Mouse (Mus musculus): Measurements from ENCODE around the gene Filip1l. TPM values are rescaled to one million over a fixed set of nuclear protein-coding genes. Genes with fewer than 3 reads are reported as not detected.

The Filip1l gene
- 1 to 10 TPM; 4.2 to 5.0 (median 4.7) TPM for total RNA-seq (2022)

DNA sequence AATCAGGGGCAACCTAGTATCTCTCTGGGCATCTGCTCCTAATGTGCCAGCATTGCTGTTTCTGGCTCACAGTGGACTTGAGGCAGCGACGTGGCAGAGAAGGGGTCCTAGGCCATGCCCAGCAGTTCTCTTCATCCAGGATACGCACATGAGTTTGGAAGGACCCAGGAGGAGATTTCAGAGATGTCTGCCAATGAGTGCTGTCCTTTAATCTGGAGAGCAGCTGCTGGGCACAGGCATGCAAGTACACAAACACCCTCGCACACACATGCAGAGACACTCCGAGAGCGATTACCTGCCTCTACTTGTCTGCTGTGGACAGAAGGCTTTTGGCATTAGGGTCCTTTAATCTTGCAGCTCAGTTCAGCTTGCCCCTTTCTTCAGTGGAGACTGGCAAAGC, at the start of gene Filip1l:
Gene Filip1l, plus strand, starts transcription at position 343 of the 400 bp plus-strand sequence.
- DNase-seq (ENCODE audit: low spot score in 2 of 2) = no peak

DNA sequence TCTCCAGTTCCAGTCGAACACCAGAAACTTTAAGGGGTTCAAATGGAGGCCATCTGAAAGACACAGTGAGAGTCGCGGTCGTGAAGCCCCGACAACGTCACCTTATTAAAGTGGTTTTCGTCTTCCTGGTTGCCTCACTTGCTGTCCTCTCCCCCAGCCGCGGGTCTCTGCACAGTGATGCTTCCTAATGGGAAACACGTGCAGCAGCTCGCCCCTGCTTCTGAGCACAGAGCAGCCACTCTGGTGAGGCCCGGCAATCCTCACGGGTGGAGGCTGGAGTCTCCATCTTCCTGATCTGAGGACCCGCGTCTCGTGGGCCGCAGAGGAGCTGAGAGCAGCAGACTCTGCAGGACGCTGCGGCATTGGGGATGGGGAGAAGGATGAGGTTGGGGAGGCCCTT, 49.2 kb upstream of the Filip1l start:
- no peak for DNase-seq (ENCODE audit: low spot score in 2 of 2)

GRCm38 (mm10) chr16:57305463-57305862, 47.4 kb upstream of the Filip1l start:
- DNase-seq (ENCODE audit: low spot score in 2 of 2) = no peak

- no peak for DNase-seq (ENCODE audit: low spot score in 2 of 2)
These were observed 40.8 kb upstream of the Filip1l start for GRCm38 (mm10) chr16:57312130-57312529.

GRCm38 (mm10) chr16:57313487-57313886, 39.4 kb upstream of the Filip1l start:
- no peak for DNase-seq (ENCODE audit: low spot score in 2 of 2)

GRCm38 (mm10) chr16:57314236-57314635, 38.7 kb upstream of the Filip1l start:
- no peak for DNase-seq (ENCODE audit: low spot score in 2 of 2)

GRCm38 (mm10) chr16:57315026-57315425, 37.9 kb upstream of the Filip1l start:
- no peak for DNase-seq (ENCODE audit: low spot score in 2 of 2)

DNA sequence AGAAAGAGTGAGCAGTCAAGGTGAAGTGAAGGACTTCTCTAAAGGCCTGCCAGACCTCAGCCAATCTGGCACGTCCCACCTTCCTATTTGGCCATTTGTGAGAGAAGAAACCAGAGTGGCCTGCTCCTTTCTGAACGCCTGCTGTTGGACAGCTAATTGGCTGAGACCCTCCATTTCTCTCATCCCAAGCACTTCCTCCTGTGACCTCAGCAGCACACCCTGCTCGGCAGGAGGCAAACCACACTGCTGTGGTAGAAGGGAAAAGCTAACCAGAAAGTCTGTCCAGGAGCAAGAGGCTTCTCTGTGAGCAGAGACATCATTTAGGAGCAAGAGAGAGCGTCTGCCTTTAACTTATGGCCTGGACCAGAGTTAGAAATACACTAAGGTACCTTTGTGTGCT, 35.8 kb upstream of the Filip1l start:
- no peak for DNase-seq (ENCODE audit: low spot score in 2 of 2)

DNA sequence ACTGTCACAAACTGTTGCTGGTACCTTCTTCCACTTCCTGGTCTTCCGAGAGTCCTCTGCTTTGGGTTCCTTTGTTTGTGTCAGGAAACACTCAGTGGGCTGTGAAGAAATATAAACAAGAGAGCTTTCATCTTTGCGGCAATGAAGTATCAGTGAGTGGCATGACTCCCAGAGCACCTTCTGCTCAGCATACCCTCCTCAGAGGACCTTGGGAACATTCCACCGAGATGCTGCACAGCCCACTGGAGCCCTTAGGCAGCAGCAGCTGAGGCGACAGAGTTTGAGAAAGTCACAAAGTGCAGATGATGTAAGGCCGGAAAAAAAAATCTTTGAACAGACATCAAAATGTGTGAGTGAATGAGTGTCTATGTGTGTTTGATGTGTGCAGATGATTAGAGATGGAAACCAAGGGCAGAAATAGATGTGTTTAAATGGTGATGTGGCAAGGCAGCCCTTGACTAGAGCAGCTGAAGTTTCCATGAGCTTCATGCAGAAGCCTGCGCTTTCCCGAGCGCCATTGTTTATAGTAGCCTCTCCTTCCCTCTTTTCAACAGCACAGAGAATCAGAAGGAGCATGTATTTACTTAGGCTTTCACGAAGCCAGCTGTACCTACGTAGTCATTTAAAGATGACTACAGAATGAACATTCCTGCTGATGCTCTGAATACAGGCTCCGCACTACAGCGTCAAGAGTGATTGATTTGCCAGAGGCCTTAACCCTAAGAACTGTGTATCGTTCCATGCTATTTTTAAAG, 34.8 kb upstream of the Filip1l start:
- DNase-seq (ENCODE audit: low spot score in 2 of 2) = no peak

DNA sequence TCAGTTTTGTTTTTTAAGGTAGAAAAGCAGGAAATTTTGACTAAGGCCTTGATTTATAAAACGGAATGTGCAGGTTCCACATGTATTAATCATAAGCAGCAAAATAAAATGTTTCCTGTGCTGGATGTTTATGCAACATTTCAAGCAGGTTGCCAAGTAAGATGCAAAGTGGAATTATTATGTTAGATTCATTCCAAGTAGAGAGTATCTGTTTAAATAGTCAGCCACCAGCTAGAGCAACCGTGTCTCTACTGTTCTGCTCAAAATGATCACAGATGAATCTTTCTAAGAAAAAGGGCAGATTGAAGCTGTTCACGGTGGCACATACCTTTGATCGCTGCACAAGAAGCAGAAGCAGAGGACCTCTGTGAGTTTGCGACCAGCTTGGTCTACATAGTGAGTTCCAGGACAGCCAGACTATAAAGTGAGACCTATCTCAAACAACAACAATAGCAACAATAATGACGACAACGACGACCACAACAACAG, 34.2 kb upstream of the Filip1l start:
- no peak for DNase-seq (ENCODE audit: low spot score in 2 of 2)

DNA sequence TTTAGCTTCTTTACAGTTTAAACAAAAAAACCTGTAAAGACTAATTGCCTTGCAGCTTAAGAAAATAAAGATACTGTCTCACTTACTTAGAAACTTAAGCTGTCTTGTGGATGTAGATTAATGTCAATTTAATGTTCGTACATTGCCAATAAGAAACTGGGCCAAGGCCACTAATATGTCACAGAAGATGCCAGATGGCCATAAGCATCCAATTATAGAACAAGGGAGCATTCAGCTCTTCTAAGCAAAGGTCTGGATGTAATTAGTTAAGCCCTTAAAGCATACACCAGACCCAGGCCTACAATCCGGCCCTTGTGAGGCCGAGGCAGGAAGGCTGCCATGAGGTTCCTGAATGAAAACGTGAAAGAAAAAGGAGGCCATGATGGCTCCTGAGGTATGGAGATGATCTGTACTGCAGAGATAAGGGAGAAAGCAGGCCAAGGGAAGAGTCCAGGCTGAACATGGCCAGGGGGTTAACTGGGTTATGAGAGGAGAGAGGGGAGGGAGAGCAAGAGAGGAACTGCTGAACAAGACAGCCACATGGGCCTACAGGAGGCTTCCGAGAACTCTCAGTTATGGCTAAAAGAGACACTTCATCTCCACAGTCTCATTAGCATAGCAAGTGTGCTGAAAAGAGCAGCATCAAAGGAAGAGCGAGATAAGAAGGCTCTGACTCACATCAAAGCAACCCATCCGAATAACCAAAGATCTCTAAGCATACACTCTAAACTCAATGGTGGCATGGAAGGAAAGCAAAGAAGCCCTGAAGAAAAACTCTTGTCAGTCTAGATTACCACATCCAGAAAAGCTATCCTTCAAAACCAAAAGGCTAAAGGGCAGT, 33.4 kb upstream of the Filip1l start:
- DNase-seq (ENCODE audit: low spot score in 2 of 2) = no peak

DNA sequence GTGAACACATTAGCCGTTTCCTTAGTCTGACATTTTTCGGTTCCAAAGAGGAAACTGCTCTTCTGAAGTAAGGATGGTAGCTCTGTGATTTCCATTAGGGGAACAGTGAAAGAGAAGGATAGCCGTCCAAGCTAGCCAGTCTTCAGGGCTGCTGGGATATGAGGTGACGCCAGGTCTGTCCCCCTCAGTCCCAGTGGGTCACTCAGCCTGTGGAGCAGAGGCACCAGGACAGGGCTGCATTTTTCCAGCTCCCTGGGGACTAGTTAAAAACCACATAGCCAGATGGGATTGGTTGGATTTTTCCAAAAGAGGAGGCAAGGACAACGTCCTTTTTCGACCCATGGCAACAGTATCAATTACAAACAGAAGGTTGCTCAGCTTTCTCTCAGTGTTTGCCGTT, 25.9 kb upstream of the Filip1l start:
- no peak for DNase-seq (ENCODE audit: low spot score in 2 of 2)

GRCm38 (mm10) chr16:57329028-57329427, 23.9 kb upstream of the Filip1l start:
- DNase-seq (ENCODE audit: low spot score in 2 of 2) = no peak

- DNase-seq (ENCODE audit: low spot score in 2 of 2) = no peak
These were observed 22.8 kb upstream of the Filip1l start for GRCm38 (mm10) chr16:57330111-57330510.

DNA sequence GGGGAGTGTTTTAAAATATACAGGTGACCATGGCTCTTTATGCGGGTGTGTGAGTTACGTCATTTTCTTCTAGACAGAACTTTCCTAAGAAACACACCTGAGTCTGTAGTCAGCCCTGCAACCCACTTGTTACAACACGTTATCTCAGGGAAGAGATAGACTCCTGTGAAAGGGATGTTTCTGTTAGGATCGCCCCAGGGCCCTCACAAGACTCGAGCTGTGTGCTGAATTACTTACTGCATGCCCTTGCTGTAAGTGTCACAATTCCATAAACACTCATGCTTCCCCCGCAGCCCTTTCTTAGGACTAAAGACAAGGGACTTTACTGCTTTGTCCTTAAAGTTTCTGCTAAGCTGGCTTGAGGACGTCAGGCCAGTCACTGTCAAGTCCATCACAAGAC, 20.6 kb upstream of the Filip1l start:
- no peak for DNase-seq (ENCODE audit: low spot score in 2 of 2)

DNA sequence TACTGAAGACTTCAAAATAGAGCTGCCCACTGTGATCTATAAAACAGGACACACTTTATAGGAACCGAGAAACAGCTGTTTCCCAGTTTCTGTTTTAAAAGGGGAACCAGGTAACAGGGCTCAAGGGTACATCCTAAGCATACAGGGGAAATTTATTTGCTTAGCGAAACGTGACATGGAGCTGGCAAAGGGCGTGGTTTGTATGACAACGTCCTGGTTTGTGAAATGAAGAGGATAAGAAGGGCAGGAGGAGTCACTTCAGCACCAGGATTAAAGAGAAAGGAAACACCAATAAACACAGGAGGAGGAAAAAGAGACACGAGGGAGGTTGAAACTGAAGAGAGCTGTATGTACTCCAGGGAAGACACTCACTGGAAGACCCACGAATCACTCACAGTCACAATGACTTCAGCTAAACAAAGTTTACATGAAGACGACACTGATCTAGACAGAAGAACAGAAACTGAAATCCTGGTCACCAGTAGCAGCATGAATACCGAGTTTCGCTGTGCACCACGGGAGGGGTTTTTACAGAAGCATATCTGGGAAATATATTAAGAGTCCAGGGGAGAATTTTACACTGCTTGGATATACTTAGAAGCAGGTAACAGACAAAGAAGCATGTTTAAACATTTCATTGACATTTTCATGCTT, 16.0 kb upstream of the Filip1l start:
- DNase-seq (ENCODE audit: low spot score in 2 of 2) = no peak

GRCm38 (mm10) chr16:57339765-57340612, 12.9 kb upstream of the Filip1l start:
- DNase-seq (ENCODE audit: low spot score in 2 of 2) = no peak

- DNase-seq (ENCODE audit: low spot score in 2 of 2) = no peak
These were observed 12.3 kb upstream of the Filip1l start for GRCm38 (mm10) chr16:57340613-57340898.

GRCm38 (mm10) chr16:57346258-57346657, 6.6 kb upstream of the Filip1l start:
- no peak for DNase-seq (ENCODE audit: low spot score in 2 of 2)

DNA sequence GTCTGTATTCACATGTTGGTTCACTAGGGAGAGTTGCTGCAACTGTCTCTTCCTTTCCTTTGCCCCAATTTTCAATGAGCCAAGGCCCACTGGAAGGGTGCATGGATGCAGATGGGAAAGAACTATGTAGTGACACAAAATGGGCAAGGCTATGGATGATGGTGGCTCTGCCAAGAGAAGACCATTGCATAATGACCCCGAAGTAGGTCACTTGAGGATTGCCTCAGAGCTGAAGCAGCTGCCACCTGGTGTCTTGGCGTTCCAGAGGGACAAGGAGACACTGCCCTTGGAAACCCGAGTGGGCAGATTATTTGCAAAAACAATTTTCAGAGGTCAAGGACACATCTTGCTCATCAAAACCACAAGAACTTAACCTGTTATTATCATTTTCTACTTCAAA, 3.9 kb upstream of the Filip1l start:
- no peak for DNase-seq (ENCODE audit: low spot score in 2 of 2)

DNA sequence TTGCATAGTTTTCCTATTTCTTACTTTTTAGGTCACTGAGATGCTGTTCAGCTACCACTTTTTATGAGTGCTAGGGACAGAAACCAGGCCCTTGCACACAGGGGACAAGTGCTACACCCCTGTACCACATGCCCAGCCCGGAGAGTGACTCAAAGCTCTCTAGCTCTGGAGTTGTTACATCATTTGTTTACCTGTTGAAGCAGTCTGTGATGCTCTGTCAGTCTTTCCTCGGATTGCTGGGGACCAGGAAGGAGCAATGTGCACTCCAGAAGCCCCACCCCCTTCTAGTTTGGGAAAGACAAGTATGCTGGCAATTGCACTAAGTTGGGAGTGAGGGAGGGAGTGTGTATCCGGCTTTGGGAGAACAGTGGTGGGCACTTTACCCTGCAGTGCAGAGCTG, 3.2 kb upstream of the Filip1l start:
- DNase-seq (ENCODE audit: low spot score in 2 of 2) = no peak

Data from layer of hippocampus, adult 8-10 months (tissue).